Mouse (Mus musculus): Measurements from ENCODE around the gene Slc44a1.

DNA sequence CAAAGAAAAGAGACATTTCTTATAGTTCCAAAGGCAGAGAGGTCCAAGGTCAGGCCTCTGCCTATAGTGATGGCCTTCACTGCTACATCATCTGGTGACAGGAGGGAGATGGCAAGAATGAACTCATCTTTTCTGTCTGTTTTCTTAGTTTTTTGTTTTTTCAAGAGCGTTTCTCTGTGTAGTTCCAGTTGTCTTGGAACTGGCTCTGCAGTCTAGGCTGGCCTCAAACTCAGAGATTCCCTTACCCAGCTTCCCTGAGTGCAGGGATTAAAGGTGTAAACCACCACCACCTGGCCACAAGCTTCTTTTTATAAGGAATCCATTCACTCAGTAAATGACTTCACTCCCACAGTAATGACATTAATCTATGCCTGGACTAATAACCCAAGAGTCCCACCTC is 148.7 kb downstream of the Slc44a1 start:
- no peak for TF ChIP-seq POLR2A (IDR thresholded peaks at IDR 0.05; ENCODE audit: control insufficient read depth, extremely low read depth, insufficient read depth, low read length, poor library complexity)
- no peak for TF ChIP-seq CTCF (IDR thresholded peaks at IDR 0.05; ENCODE audit: borderline replicate concordance, control insufficient read depth, extremely low read depth, insufficient read depth, low read length, poor library complexity)

Data from thymus, adult 2 months (tissue).